Comparison of ENCODE assay signal across 8 mouse cellular contexts in the genomic region with DNA sequence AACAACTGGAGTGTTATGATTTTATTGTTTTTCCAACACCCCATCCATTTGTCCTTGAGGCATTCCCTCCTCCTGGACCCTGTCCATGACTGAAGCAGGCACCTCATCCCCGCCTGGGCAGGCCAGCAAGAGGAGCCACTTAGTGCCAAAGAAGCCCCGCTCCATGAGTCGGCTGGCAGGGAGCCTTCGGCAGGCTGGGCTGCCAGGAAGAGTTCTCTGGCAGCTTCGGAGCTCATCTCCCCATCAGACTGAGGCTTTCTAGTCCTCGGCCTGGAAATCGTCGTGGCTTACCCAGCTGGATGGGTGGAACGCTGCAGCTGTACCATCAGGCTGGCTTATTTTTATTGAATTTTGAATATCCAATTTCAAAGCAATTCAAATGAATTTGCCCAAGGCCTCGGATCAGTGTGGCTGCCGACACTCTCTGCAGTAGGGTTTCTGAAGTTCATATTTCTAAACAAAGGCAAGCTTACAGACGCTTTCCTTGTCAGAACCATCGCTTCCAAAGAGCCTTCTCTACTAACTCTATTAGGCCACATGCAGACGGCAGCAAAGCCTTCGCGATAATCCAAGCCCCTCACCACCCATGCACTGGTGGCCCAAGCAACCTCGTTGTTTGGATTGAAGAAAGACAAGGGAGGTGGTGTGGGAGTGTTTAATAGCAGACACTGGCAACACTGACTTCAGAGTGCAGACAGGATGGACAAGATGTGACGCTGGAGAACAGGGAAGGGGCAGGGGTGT.
DNase-seq lines count a peak whose midpoint lies in the region; ATAC-seq lines count a peak whose summit lies in the region.

No protein-coding gene starts in this region.

- H3K4me3 ChIP-seq in embryonic facial prominence, embryonic 15.5 days (replicated peaks): no peak overlapping the region; the same call in 1 of the 2 replicates

- H3K27ac ChIP-seq in embryonic facial prominence, embryonic 15.5 days (replicated peaks): peak overlapping the region; percentile 75

- peaks cover 20% of the 10 kb centered on the region for H3K4me1 ChIP-seq in embryonic facial prominence, embryonic 15.5 days

- peak; percentile 81 for ATAC-seq in embryonic facial prominence, embryonic 15.5 days (ENCODE audit: insufficient number of reproducible peaks, low FRiP score, low TSS enrichment, low read depth)
- ATAC-seq in megakaryocyte-erythroid progenitor cell, adult 5-6 weeks (replicated peaks; ENCODE audit: low FRiP score, low TSS enrichment, poor library complexity, severe bottlenecking): no peak

- intact Hi-C loops in heart, postnatal 14 days (cut with DNase I): no loop called here
- intact Hi-C loops in heart, postnatal 25 days (cut with DNase I): no loop called here

- DNase-seq in heart, postnatal 14 days: peak; percentile 7
- DNase-seq in heart, postnatal 25 days (ENCODE audit: low spot score): no peak
- peak; percentile 66 to 74 for DNase-seq in layer of hippocampus, adult 8-10 months (ENCODE audit: low spot score in 2 of 2)
- DNase-seq in lung, postnatal 4 days: peak; percentile 69 to 89
- no peak for DNase-seq in T-cell, adult 2 months (ENCODE audit: low spot score)
- DNase-seq in adipocyte (ENCODE audit: low spot score): no peak

- no peaks in the 10 kb centered on the region for H3K27me3 ChIP-seq in embryonic facial prominence, embryonic 15.5 days

- H3K4me2 ChIP-seq in embryonic facial prominence, embryonic 15.5 days (replicated peaks): peak overlapping the region; percentile 35

- no peak overlapping the region for H3K9ac ChIP-seq in embryonic facial prominence, embryonic 15.5 days

- H3K9me3 ChIP-seq in embryonic facial prominence, embryonic 15.5 days (replicated peaks): no peaks in the 10 kb centered on the region

- H3K36me3 ChIP-seq in embryonic facial prominence, embryonic 15.5 days: no peaks in the 10 kb centered on the region

- 17% methylated on average over 18 of the region's 18 CpGs for WGBS in embryonic facial prominence, embryonic 15.5 days

Comparison
In these comparisons a context has a peak if more than half of its experiments do, and no peak if none do; other contexts are left out.
1. DNase-seq: peak in heart, postnatal 14 days (2 of 2), layer of hippocampus, adult 8-10 months (2 of 2) and lung, postnatal 4 days (2 of 2); none in heart, postnatal 25 days (single experiment), T-cell, adult 2 months (single experiment) and adipocyte (single experiment).